Mouse (Mus musculus) duodenum, adult 2 months (tissue): ENCODE data around the gene Paqr6. TPM values are rescaled to one million over a fixed set of nuclear protein-coding genes. Genes with fewer than 3 reads are reported as not detected.

Experiments
- polyA plus RNA-seq: library from polyadenylated mRNA; depleted of rRNA; stranded (reverse); fragments of >200 nt; gene quantifications from 2 replicates; pipeline ENCODE4 v1.2.3, GENCODE M21; 2012; ENCODE audit warnings: low replicate concordance; rRNA removed

The Paqr6 gene
- 3.5 and 4.6 TPM in 2 replicates for polyA plus RNA-seq

DNA sequence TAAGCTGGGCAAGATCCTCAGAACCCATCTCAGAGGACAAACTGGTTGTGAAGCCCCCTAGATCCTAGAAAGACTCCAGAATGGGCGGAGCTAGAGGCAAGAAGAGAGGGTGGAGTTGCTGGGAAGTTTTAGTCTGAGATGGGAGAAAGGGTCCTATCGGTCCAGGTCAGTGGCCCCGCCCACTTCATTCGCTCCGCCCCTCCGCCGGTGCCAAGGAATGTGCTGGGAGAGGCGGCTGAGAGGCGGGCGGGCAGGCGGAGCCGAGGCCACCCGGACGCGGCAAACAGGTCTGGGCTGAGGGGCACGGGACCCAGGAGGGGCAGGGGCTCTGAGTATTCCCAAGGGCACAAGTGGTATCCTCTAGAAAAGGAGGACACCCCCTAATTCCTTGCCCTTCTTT is at the start of gene Paqr6:
Gene Paqr6, plus strand, starts transcription at position 248 of the 400 bp plus-strand sequence.

DNA sequence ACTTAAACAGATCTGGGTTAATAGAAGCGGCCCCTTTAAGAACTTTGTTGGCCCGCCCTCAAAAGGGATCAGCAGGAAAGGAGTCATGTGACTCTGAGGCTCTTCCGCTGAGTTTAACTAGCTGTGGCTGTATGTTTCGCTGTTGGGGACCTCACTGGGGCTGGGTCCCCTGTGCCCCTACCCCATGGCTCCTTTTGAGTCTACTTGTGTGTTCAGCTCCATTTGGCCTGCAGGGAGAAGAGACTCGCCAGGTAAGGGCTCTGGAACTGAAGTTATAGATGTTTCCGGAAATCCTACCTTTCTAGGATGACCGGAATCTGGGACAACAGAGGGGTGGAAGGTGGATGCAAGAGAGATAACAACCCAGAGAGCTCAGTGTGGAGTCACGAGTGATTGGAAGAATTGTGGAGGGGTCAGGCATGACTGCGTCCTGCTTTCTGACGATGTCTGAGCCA is 39.4 kb upstream of the Paqr6 start, which contains the start of gene Glmp:
Gene Glmp, plus strand, starts transcription at position 73 of the 455 bp plus-strand sequence.

DNA sequence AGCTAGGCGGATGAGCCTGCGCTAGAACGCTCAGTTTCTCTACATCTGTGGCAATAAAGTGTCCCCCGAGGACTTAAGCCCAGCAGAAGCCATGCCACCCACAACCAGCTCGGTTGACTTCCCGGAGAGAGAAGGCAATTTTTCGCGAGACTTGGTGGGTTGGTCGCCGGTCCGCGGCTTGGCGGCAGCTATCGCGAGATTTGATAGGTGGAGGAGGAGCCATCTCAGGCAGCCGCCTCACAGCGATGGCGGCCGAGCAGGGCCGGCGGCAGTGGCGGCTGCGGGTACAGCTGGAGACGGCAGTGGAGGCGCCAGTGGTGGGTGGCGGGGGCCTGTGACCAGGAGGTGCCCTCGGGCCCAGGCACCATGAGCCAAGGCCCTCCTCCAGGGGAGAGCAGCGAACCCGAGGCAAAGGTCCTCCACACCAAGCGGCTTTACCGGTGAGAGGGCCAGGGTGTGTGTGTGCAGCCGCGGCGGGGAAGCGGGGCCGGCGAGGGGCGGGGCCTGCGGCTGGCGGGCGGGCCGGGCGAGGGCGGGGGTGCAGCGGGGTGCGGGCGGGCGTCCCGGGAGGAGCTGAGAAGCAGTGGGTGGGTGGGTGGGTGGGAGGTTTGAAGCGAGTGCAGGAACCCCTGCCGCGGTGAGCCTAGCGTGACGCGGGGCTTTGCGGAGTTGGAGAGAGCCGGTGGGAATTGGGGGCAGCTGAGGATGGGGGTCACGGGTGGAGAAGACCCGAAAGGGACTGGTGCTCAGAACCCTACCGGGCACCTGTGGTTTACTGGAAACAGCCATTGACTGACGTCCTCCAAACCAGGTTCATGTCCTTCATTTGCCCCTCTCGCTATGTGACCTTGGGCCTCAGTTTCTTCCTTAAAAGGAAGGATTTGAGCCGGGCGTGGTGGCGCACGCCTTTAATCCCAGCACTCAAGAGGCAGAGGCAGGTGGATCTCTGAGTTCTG is 28.0 kb upstream of the Paqr6 start, which contains the start of the genes Tmem79 and Smg5:
Gene Tmem79, minus strand, starts transcription at position 91 of the 956 bp plus-strand sequence.
Gene Smg5, plus strand, starts transcription at position 203 of the 956 bp plus-strand sequence.

DNA sequence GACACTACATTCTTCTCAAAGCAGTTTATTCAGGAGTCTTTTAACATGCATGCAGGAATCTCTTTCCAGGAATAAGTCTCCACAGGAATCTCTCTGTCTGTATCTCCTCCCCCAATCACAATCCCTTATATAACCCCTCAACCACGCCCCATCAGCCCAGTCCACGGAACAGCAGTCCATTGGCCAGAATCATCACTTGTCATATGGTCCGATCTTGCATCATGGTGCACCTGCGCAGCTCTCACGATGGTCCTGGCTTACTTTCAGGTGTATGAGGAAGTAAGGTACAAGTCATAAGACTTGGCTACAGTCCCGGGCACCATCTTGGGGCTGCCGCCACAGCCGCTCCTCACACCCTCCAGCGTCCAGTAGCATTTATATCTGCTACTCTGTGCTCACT is 8.3 kb downstream of the Paqr6 start, which contains the start of gene Bglap3:
Gene Bglap3, minus strand, starts transcription at position 101 of the 400 bp plus-strand sequence.

DNA sequence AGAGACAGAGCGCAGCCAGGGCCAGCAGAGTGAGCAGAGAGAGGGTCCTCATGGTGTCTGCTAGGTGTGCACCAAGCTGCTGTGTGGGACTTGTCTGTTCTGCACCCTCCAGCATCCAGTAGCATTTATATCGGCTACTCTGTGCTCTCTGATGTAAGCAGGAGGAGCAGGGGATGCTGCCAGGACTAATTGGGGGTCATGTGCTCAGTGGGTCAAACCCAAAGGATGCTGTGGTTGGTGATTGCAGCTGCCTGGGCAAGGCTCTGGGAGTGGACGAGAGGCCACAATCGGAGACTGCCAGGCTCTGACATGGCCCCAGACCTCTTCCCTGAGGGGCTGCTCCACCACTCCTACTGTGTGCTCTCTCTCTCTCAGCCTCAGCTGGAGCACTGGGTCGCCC is 14.2 kb downstream of the Paqr6 start, which contains the start of gene Bglap2:
Gene Bglap2, minus strand, starts transcription at position 101 of the 400 bp plus-strand sequence.

DNA sequence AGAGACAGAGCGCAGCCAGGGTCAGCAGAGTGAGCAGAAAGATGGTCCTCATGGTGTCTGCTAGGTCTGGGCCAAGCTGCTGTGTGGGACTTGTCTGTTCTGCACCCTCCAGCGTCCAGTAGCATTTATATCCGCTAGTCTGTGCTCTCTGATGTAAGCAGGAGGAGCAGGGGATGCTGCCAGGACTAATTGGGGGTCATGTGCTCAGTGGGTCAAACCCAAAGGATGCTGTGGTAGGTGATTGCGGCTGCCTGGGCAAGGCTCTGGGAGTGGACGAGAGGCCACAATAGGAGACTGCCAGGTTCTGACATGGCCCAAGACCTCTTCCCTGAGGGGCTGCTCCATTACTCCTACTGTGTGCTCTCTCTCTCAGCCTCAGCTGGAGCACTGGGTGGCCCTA is 20.0 kb downstream of the Paqr6 start, which contains the start of gene Bglap:
Gene Bglap, minus strand, starts transcription at position 101 of the 400 bp plus-strand sequence.

DNA sequence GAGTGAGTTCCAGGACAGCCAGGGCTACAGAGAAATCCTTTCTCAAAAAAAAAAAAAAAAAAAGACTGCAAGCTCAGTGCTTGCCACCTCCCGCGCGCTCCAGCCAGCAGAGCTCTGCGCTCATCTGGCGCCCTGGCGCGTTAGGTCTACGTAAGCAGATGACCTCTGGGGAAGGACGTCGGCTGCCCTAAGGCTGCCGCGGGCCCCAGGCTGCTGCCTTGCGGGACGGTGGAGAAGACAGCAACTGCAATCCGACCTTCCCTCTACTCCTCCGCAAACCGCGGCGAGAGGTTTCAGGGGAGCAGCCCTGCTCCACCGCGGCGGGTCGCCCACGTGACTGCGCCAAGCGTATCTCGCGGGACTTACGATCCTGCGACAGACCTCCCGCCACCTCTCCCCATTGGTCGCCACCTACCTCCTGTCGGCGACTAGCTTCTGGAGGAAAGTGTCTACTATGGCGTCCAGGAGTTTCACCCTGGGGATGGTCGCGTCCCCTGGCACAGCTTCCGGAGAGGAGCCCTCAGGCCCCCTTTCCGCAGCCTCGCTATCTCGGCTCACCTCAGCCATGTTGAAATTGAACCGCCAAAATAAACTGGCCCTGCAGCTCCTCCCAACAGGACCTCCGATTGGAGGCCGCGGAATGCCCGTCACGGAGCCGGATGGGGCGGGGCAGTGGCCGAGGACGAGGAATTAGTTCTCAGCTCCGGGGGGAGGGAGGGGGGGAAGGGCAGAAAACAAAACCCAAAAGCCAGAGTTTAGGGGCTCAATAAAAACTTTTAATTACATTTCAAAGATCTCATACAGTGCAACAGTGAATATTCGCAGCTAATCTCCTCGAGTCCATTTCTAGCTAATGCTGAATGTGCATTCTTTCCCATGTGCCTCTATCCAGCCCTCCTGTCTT is 45.6 kb downstream of the Paqr6 start, which contains the start of gene Pmf1:
Gene Pmf1, minus strand, starts transcription at position 591 of the 904 bp plus-strand sequence.

Other genes with a start within 250 kb of the Paqr6 start
- 58.2 and 67.0 TPM in 2 replicates for gene Mef2d, start 222.2 kb upstream of the Paqr6 start, polyA plus RNA-seq
- 12.4 and 47.3 TPM in 2 replicates for gene Rhbg, start 109.9 kb upstream of the Paqr6 start, polyA plus RNA-seq
- not detected in 2 replicates for gene Gm38392, start 77.4 kb upstream of the Paqr6 start, polyA plus RNA-seq
- 0.83 and 1.6 TPM in 2 replicates for gene Tsacc, start 67.6 kb upstream of the Paqr6 start, polyA plus RNA-seq
- gene Cct3, start 67.5 kb upstream of the Paqr6 start, polyA plus RNA-seq, result 51.1 and 53.1 TPM in 2 replicates
- 130 and 216 TPM in 2 replicates for gene Glmp, start 39.6 kb upstream of the Paqr6 start, polyA plus RNA-seq
- 42.5 and 51.7 TPM in 2 replicates for gene Tmem79, start 28.4 kb upstream of the Paqr6 start, polyA plus RNA-seq
- 49.4 and 79.7 TPM in 2 replicates for gene Smg5, start 28.3 kb upstream of the Paqr6 start, polyA plus RNA-seq
- 3.7 and 5.3 TPM in 2 replicates for gene Bglap3, start 8.2 kb downstream of the Paqr6 start, polyA plus RNA-seq
- gene Bglap2, start 14.1 kb downstream of the Paqr6 start, polyA plus RNA-seq, result 0.92 TPM in 1 of 2 replicates, not detected in the other
- gene Bglap, start 19.9 kb downstream of the Paqr6 start, polyA plus RNA-seq, result 2.2 and 3.3 TPM in 2 replicates
- 95.3 and 128 TPM in 2 replicates for gene Pmf1, start 45.7 kb downstream of the Paqr6 start, polyA plus RNA-seq
- 19.7 and 31.1 TPM in 2 replicates for gene Slc25a44, start 60.6 kb downstream of the Paqr6 start, polyA plus RNA-seq
- gene Sema4a, start 96.6 kb downstream of the Paqr6 start, polyA plus RNA-seq, result 187 and 317 TPM in 2 replicates
- gene Lmna, start 145.4 kb downstream of the Paqr6 start, polyA plus RNA-seq, result 124 and 179 TPM in 2 replicates
- gene Mex3a, start 167.8 kb downstream of the Paqr6 start, polyA plus RNA-seq, result 0.24 and 0.51 TPM in 2 replicates
- 189 and 203 TPM in 2 replicates for gene Rab25, start 183.7 kb downstream of the Paqr6 start, polyA plus RNA-seq
- 163 and 174 TPM in 2 replicates for gene Lamtor2, start 188.5 kb downstream of the Paqr6 start, polyA plus RNA-seq
- gene Ubqln4, start 189.2 kb downstream of the Paqr6 start, polyA plus RNA-seq, result 35.6 and 53.0 TPM in 2 replicates
- 198 and 233 TPM in 2 replicates for gene Ssr2, start 211.3 kb downstream of the Paqr6 start, polyA plus RNA-seq
- 67.3 and 80.5 TPM in 2 replicates for gene Arhgef2, start 241.4 kb downstream of the Paqr6 start, polyA plus RNA-seq